Mouse (Mus musculus) left cerebral cortex, adult 8-10 months (tissue): Measurements from ENCODE around the gene Clec2l. TPM values are rescaled to one million over a fixed set of nuclear protein-coding genes. Genes with fewer than 3 reads are reported as not detected.

Experiments
- DNase-seq, 2 experiments: peaks; one replicate each; pipeline ENCODE4 v3.0.0; 2022; ENCODE audit warnings: low spot score in 2 of 2
- total RNA-seq, 4 experiments: library from RNA; stranded (reverse); gene quantifications; 2 replicates each; pipeline ENCODE4 v1.2.4; 2022

Clec2l gene
- total RNA-seq, 4 experiments from 2014 or later, result 53.3 to 64.2 (median 57.4) TPM

- no peak for DNase-seq
Measured at GRCm38 (mm10) chr6:38715881-38716280, 53.0 kb downstream of the Clec2l start.

- no peak for DNase-seq
Measured at GRCm38 (mm10) chr6:38718625-38719024, 55.8 kb downstream of the Clec2l start.

- DNase-seq, result no peak
Measured at GRCm38 (mm10) chr6:38719229-38719628, 56.4 kb downstream of the Clec2l start.

GRCm38 (mm10) chr6:38721361-38721760 lies 58.5 kb downstream of the Clec2l start:
- DNase-seq, result no peak

GRCm38 (mm10) chr6:38725515-38725914 lies 62.6 kb downstream of the Clec2l start:
- DNase-seq, result no peak

Other genes starting within 250 kb of the Clec2l start
- gene Ubn2, start 229.1 kb upstream of the Clec2l start, total RNA-seq, result 10 to 100 TPM; 52.8 to 66.8 (median 59.6) TPM
- 10 to 100 TPM; 45.1 to 62.4 (median 52.2) TPM for gene Fmc1, start 129.6 kb upstream of the Clec2l start, total RNA-seq
- gene Luc7l2, start 111.7 kb upstream of the Clec2l start, total RNA-seq, result 100 to 1,000 TPM; 175 to 178 (median 176) TPM
- gene Klrg2, start 25.8 kb upstream of the Clec2l start, total RNA-seq, result under 1 TPM; 0.21 to 0.82 (median 0.46) TPM
- gene Tbxas1, start 212.3 kb downstream of the Clec2l start, total RNA-seq, result 1 to 10 TPM; 3.1 to 8.2 (median 5.0) TPM
- gene Hipk2, start 213.1 kb downstream of the Clec2l start, total RNA-seq, result 10 to 100 TPM; 63.1 to 76.0 (median 71.7) TPM